Mouse (Mus musculus): ENCODE data around the gene Slc4a3. TPM values are rescaled to one million over a fixed set of nuclear protein-coding genes. Genes with fewer than 3 reads are reported as not detected.

Gene Slc4a3
- polyA plus RNA-seq, 1 experiment, result 121 TPM

GRCm38 (mm10) chr1:75608625-75609263 lies 62.7 kb downstream of the Slc4a3 start:
- Histone ChIP-seq H3K27ac (ENCODE audit: insufficient read depth, low read length) (no peak overlapping the region), H3K4me3 (ENCODE audit: insufficient read depth, low read length) (no peak overlapping the region), H3K4me1 (ENCODE audit: control insufficient read depth, insufficient read depth, low read length) (no peaks in the 10 kb centered on the region)
- no peak for TF ChIP-seq POLR2A (IDR thresholded peaks at IDR 0.05; ENCODE audit: extremely low read depth, insufficient read depth, low read length)
- no peak for TF ChIP-seq CTCF (IDR thresholded peaks at IDR 0.05; ENCODE audit: extremely low read depth, insufficient read depth, low read length)

- no peak for TF ChIP-seq CTCF (IDR thresholded peaks at IDR 0.05; ENCODE audit: extremely low read depth, insufficient read depth, low read length)
Observed at GRCm38 (mm10) chr1:75609264-75609662, 63.2 kb downstream of the Slc4a3 start.

GRCm38 (mm10) chr1:75610553-75610952 lies 64.5 kb downstream of the Slc4a3 start:
- no peak overlapping the region for H3K4me3 ChIP-seq (ENCODE audit: insufficient read depth, low read length)
- no peak overlapping the region for H3K27ac ChIP-seq (ENCODE audit: insufficient read depth, low read length)
- TF ChIP-seq POLR2A (IDR thresholded peaks at IDR 0.05; ENCODE audit: extremely low read depth, insufficient read depth, low read length) (no peak), CTCF (IDR thresholded peaks at IDR 0.05; ENCODE audit: extremely low read depth, insufficient read depth, low read length) (no peak)
- no peaks in the 10 kb centered on the region for H3K4me1 ChIP-seq (ENCODE audit: control insufficient read depth, insufficient read depth, low read length)

More at GRCm38 (mm10) chr1:75609264-75609662, 63.2 kb downstream of the Slc4a3 start:
- H3K27ac ChIP-seq (ENCODE audit: insufficient read depth, low read length), result no peak overlapping the region
- H3K4me1 ChIP-seq (ENCODE audit: control insufficient read depth, insufficient read depth, low read length), result no peaks in the 10 kb centered on the region
- H3K4me3 ChIP-seq (ENCODE audit: insufficient read depth, low read length), result no peak overlapping the region

Other genes starting within 250 kb of the Slc4a3 start
- 73.6 and 74.4 TPM in 2 replicates for gene Dnpep, start 228.3 kb upstream of the Slc4a3 start, polyA plus RNA-seq (2012; rRNA removed)
- 3.0 and 3.2 TPM in 2 replicates for gene Des, start 185.9 kb upstream of the Slc4a3 start, polyA plus RNA-seq (2012; rRNA removed)
- gene Speg, start 171.0 kb upstream of the Slc4a3 start, polyA plus RNA-seq (2012; rRNA removed), result 164 and 170 TPM in 2 replicates
- gene Gmppa, start 110.3 kb upstream of the Slc4a3 start, polyA plus RNA-seq (2012; rRNA removed), result 103 and 104 TPM in 2 replicates
- 4.6 and 8.3 TPM in 2 replicates for gene Asic4, start 95.8 kb upstream of the Slc4a3 start, polyA plus RNA-seq (2012; rRNA removed)
- 78.0 and 81.6 TPM in 2 replicates for gene Chpf, start 67.0 kb upstream of the Slc4a3 start, polyA plus RNA-seq (2012; rRNA removed)
- 103 and 108 TPM in 2 replicates for gene Tmem198, start 66.7 kb upstream of the Slc4a3 start, polyA plus RNA-seq (2012; rRNA removed)
- gene Obsl1, start 39.8 kb upstream of the Slc4a3 start, polyA plus RNA-seq (2012; rRNA removed), result 32.9 and 34.5 TPM in 2 replicates
- 88.7 and 90.3 TPM in 2 replicates for gene Inha, start 39.2 kb upstream of the Slc4a3 start, polyA plus RNA-seq (2012; rRNA removed)
- 36.2 and 37.8 TPM in 2 replicates for gene Stk11ip, start 24.7 kb upstream of the Slc4a3 start, polyA plus RNA-seq (2012; rRNA removed)

Data from cortical plate, adult 2 months (tissue).